Mouse (Mus musculus) CH12.LX (cell line): ENCODE data around the gene Hdac4. TPM values are rescaled to one million over a fixed set of nuclear protein-coding genes. Genes with fewer than 3 reads are reported as not detected.

Experiments used
- DNase-seq: peaks from one replicate; pipeline ENCODE4 v3.0.0-alpha.2; 2013; ENCODE audit errors: extremely low read depth
- H3K27ac ChIP-seq: 2 replicates; pipeline ENCODE4 v1.5.1; 2012; ENCODE audit warnings: low read depth, mild to moderate bottlenecking, control low read depth, moderate library complexity; ENCODE audit not compliant: insufficient read depth
- H3K27me3 ChIP-seq: replicated peaks from 2 replicates; pipeline ENCODE3; 2012; ENCODE audit warnings: inconsistent platforms
- H3K36me3 ChIP-seq, 2 experiments: replicated peaks in 1 of 2; 2 replicates each; pipeline versions ENCODE3 to v1.6.1; 2012; ENCODE audit warnings: inconsistent platforms in 1 of 2, low read length in 1 of 2, mild to moderate bottlenecking in 1 of 2, mixed read lengths in 1 of 2, moderate library complexity in 1 of 2; ENCODE audit not compliant: control insufficient read depth in 1 of 2, insufficient read depth in 1 of 2
- H3K4me1 ChIP-seq, 2 experiments: 2 replicates each; pipeline ENCODE4 v1.6.1; 2012; ENCODE audit warnings: inconsistent platforms in 1 of 2, moderate library complexity in 1 of 2; ENCODE audit not compliant: insufficient read depth in 2 of 2, control insufficient read depth in 1 of 2
- H3K4me2 ChIP-seq: 2 replicates; pipeline ENCODE4 v1.6.1; 2012; ENCODE audit warnings: low read depth, mild to moderate bottlenecking, control low read depth; ENCODE audit not compliant: poor library complexity, insufficient read depth, severe bottlenecking
- H3K4me3 ChIP-seq, 3 experiments: fragments of 150-350 bp in 1 of 3; sonication (generic) in 1 of 3; replicated peaks in 1 of 3; 2 replicates each; pipeline versions ENCODE3 to v1.5.1; 2011 to 2012; ENCODE audit warnings: low read depth in 2 of 3, low read length in 2 of 3, mild to moderate bottlenecking in 2 of 3, moderate library complexity in 2 of 3, control low read depth in 1 of 3, improper control_type of control experiment in 1 of 3, inconsistent platforms in 1 of 3, mixed read lengths in 1 of 3; ENCODE audit not compliant: poor library complexity in 1 of 3
- H3K79me2 ChIP-seq: replicated peaks from 2 replicates; pipeline ENCODE4 v1.6.1; 2012; ENCODE audit warnings: mild to moderate bottlenecking, moderate library complexity; ENCODE audit not compliant: control insufficient read depth, poor library complexity, insufficient read depth, severe bottlenecking; ENCODE audit errors: extremely low read depth
- H3K9ac ChIP-seq: 2 replicates; pipeline ENCODE4 v1.6.1; 2012; ENCODE audit warnings: low read depth, mild to moderate bottlenecking, control low read depth, moderate library complexity; ENCODE audit not compliant: insufficient read depth
- H3K9me3 ChIP-seq: replicated peaks from 2 replicates; pipeline ENCODE3; 2012; ENCODE audit warnings: low read length, inconsistent platforms, mixed read lengths
- CHD2 ChIP-seq: IDR thresholded peaks from 2 replicates; pipeline ENCODE4 v1.6.1; 2011; ENCODE audit warnings: low read length, improper control_type of control experiment
- CTCF ChIP-seq, 2 experiments: IDR thresholded peaks in 1 of 2; conservative IDR thresholded peaks in 1 of 2; 2 replicates each; pipeline ENCODE4 v1.5.1; 2011 to 2012; ENCODE audit warnings: low read depth in 2 of 2, low read length in 2 of 2, improper control_type of control experiment in 1 of 2, inconsistent platforms in 1 of 2, mild to moderate bottlenecking in 1 of 2, moderate library complexity in 1 of 2
- EP300 ChIP-seq: IDR thresholded peaks from 2 replicates; pipeline ENCODE4 v1.6.1; 2011; ENCODE audit warnings: low read length, improper control_type of control experiment
- GABPA ChIP-seq: IDR thresholded peaks from 2 replicates; pipeline ENCODE4 v1.6.1; 2012; ENCODE audit warnings: low read depth, low read length, improper control_type of control experiment, inconsistent platforms; ENCODE audit not compliant: insufficient replicate concordance
- HCFC1 ChIP-seq: IDR thresholded peaks from 2 replicates; pipeline ENCODE4 v1.6.1; 2012; ENCODE audit warnings: low read depth, mild to moderate bottlenecking, inconsistent platforms, low read length, improper control_type of control experiment
- JUND ChIP-seq: conservative IDR thresholded peaks from 2 replicates; pipeline ENCODE4 v1.6.1; 2011; ENCODE audit warnings: low read depth, low read length, improper control_type of control experiment
- KAT2A ChIP-seq: IDR thresholded peaks from 2 replicates; pipeline ENCODE4 v1.6.1; 2012; ENCODE audit warnings: low read length, improper control_type of control experiment, inconsistent platforms; ENCODE audit not compliant: insufficient replicate concordance
- MAFK ChIP-seq: IDR thresholded peaks from 2 replicates; pipeline ENCODE4 v1.6.1; 2011; ENCODE audit warnings: low read length, improper control_type of control experiment; ENCODE audit not compliant: insufficient replicate concordance
- MEF2A ChIP-seq: IDR thresholded peaks from 2 replicates; pipeline ENCODE4 v1.6.1; 2014; ENCODE audit warnings: low read depth, mild to moderate bottlenecking, inconsistent platforms, low read length, improper control_type of control experiment, borderline replicate concordance
- MYC ChIP-seq: IDR thresholded peaks from 2 replicates; pipeline ENCODE4 v1.6.1; 2011; ENCODE audit warnings: low read depth, mild to moderate bottlenecking, improper control_type of control experiment, low read length
- NRF1 ChIP-seq: IDR thresholded peaks from 2 replicates; pipeline ENCODE4 v1.6.1; 2014; ENCODE audit warnings: low read depth, mild to moderate bottlenecking, inconsistent platforms, low read length, improper control_type of control experiment, moderate library complexity
- POLR2A ChIP-seq: IDR thresholded peaks from 2 replicates; pipeline ENCODE4 v1.6.1; 2011; ENCODE audit warnings: low read depth, mild to moderate bottlenecking, improper control_type of control experiment, low read length
- POLR2AphosphoS2 ChIP-seq: IDR thresholded peaks from 2 replicates; pipeline ENCODE4 v1.6.1; 2011; ENCODE audit warnings: low read depth, low read length, improper control_type of control experiment
- RAD21 ChIP-seq: IDR thresholded peaks from 2 replicates; pipeline ENCODE4 v1.6.1; 2011; ENCODE audit warnings: low read depth, mild to moderate bottlenecking, low read length, improper control_type of control experiment, moderate library complexity
- RCOR1 ChIP-seq: conservative IDR thresholded peaks from 2 replicates; pipeline ENCODE4 v1.6.1; 2012; ENCODE audit warnings: low read depth, mild to moderate bottlenecking, inconsistent platforms, low read length, improper control_type of control experiment
- SIN3A ChIP-seq: IDR thresholded peaks from 2 replicates; pipeline ENCODE4 v1.6.1; 2012; ENCODE audit warnings: low read length, improper control_type of control experiment, inconsistent platforms
- SMC3 ChIP-seq: IDR thresholded peaks from 2 replicates; pipeline ENCODE4 v1.6.1; 2011; ENCODE audit warnings: low read depth, low read length, improper control_type of control experiment
- TBP ChIP-seq: conservative IDR thresholded peaks from 2 replicates; pipeline ENCODE4 v1.6.1; 2011; ENCODE audit warnings: low read depth, low read length, improper control_type of control experiment
- TCF12 ChIP-seq: IDR thresholded peaks from 2 replicates; pipeline ENCODE4 v1.6.1; 2014; ENCODE audit warnings: low read depth, mild to moderate bottlenecking, inconsistent platforms, low read length, improper control_type of control experiment
- UBTF ChIP-seq: IDR thresholded peaks from 2 replicates; pipeline ENCODE4 v1.6.1; 2012; ENCODE audit warnings: low read depth, mild to moderate bottlenecking, inconsistent platforms, low read length, improper control_type of control experiment, moderate library complexity
- USF2 ChIP-seq: conservative IDR thresholded peaks from 2 replicates; pipeline ENCODE4 v1.6.1; 2011; ENCODE audit warnings: low read depth, low read length, improper control_type of control experiment
- ZC3H11A ChIP-seq: IDR thresholded peaks from 2 replicates; pipeline ENCODE4 v1.6.1; 2012; ENCODE audit warnings: low read depth, mild to moderate bottlenecking, inconsistent platforms, low read length, improper control_type of control experiment
- dilution Hi-C: fragments of 300-500 bp; cut with MboI; formaldehyde crosslinking; loops from 2 replicates; pipeline ENCODE4 v1.14.3; 2020; ENCODE audit warnings: low sequenced_read_pairs; ENCODE audit not compliant: extremely low pct_unique_long_range_greater_than_20kb, extremely low pct_ligation_motif_present
- in situ Hi-C: fragments of 300-500 bp; cut with MboI; formaldehyde crosslinking; loops from 3 replicates; pipeline ENCODE4 v1.14.3; 2019; ENCODE audit warnings: low sequenced_read_pairs, low pct_ligation_motif_present, low pct_unique_long_range_greater_than_20kb, mixed read lengths
- polyA plus RNA-seq: library from polyadenylated mRNA; unstranded; fragments of >175 nt; gene quantifications from 2 replicates; pipeline ENCODE4 v1.2.1, GENCODE M21; 2012; ENCODE audit warnings: low read depth; ENCODE audit not compliant: insufficient read length
- total RNA-seq, 2 experiments: library from RNA; depleted of rRNA; stranded (reverse); fragments of 300-350 nt in 1 of 2; fragments of >200 nt in 1 of 2; gene quantifications; 2 replicates each; pipeline ENCODE4 v1.2.3; 2012 to 2014

Gene Hdac4
- total and polyA plus RNA-seq, 3 experiments: 2.4 to 6.3 (median 4.3) TPM

DNA sequence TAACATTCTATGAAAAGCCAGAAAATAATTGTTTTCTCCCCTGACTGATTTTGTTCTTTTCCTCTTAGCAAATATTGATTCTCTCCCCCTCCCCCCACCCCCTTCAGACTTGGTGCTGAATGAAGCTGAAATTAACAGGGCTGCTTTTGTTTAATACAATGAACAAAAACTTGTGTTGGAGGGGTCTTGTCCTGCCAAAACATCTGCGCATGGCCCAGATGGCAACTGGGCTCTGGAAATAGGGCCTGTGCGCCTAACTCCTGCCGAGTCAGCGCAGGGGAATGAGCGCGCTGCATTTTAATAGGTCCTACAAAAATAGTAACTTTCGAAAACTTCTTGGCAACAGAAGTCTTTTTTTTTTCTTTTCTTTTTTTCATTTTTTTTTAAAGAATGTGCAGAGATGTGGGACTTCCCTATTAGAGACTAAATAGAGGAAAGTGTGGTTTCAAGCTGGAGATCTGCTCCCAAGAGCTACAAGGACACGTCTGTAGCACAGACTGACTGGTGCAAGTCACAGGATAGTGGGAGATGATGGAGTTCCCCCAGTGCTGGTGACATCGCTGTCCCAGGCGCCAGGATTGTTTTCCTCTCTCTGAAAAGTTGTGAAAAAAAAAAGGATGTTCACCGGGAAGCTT lies 20.6 kb upstream of the Hdac4 start (continued):
- TF ChIP-seq USF2 (no peak), JUND (no peak), POLR2AphosphoS2 (no peak), EP300 (peak; percentile 41; the same call in 1 of the 2 replicates), ZC3H11A (no peak), CTCF (conservative IDR thresholded peaks at IDR 0.05 in 1 of 2, IDR thresholded peaks at IDR 0.05 in 1 of 2; ENCODE audit: low read depth in 2 of 2, low read length in 2 of 2) (no peak), NRF1 (peak; percentile 37; the same call in 1 of the 2 replicates), SIN3A (0 out of 2 replicates have a peak, but pooled peaks have one; percentile 41), SMC3 (no peak), CHD2 (peak; percentile 47; the same call in 1 of the 2 replicates), TBP (no peak), RCOR1 (no peak), KAT2A (no peak), MYC (no peak), UBTF (no peak), POLR2A (no peak), MEF2A (peak; percentile 86), RAD21 (no peak), GABPA (no peak), TCF12 (no peak), MAFK (peak; percentile 66; the same call in 1 of the 2 replicates)
- TF ChIP-seq, all 38 proteins: peak for 10

DNA sequence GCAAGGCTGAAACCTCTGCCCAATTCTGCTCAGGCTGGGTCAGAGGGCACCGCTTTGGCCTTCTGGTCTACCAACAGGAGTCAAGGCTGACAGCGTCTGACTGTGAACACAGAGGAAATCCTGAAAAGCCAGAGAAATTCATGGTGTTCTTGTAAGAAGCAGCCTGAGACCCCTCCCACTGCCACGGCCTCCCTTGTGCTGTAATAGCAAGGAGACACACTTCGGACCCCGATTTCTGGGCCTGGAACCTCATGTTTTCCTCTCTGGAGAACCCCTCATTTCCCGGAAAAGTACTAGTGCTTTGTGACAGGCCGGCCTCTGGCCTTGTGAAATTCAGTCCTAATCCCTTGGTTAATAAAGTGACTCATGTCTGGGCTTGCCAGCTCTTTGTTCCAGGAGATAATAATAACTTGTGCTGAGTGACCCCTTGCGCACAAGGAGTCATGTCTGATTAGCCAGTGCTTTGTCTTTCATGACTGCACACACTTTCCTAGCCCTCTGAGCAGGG lies 19.7 kb upstream of the Hdac4 start:
- no peak overlapping the region for H3K4me3 ChIP-seq
- no peak overlapping the region for H3K27ac ChIP-seq
- H3K9ac ChIP-seq: no peak overlapping the region
- peaks cover 7% of the 10 kb centered on the region for H3K9me3 ChIP-seq
- dilution Hi-C loops: no loop called here
- no peak for DNase-seq
- H3K4me1 ChIP-seq: peaks cover 6 to 24% of the 10 kb centered on the region in 2 experiments
- H3K4me2 ChIP-seq: no peak overlapping the region
- H3K36me3 ChIP-seq: no peaks in the 10 kb centered on the region
- peaks cover 20% of the 10 kb centered on the region for H3K27me3 ChIP-seq
- no peak for TF ChIP-seq HCFC1
- no peak for TF ChIP-seq SMC3
- no peak for TF ChIP-seq RCOR1
- TF ChIP-seq UBTF: no peak
- TF ChIP-seq NRF1: no peak
- no peak for TF ChIP-seq GABPA
- in situ Hi-C loops: no loop called here
- H3K79me2 ChIP-seq: no peaks in the 10 kb centered on the region
